Comparison of ENCODE assay signal across 8 mouse cellular contexts in genomic region chr4:97775494-97776265, GRCm38 (mm10). TPM values are rescaled to one million over a fixed set of nuclear protein-coding genes. Genes with fewer than 3 reads are reported as not detected.
A peak's percentile ranks its signal among the peaks of the same experiment; 100 is the strongest.
DNase-seq lines count a peak whose midpoint lies in the region; ATAC-seq and TF ChIP-seq lines count a peak whose summit lies in the region.

No protein-coding gene starts in this region.

- no peaks in the 10 kb centered on the region for H3K9me3 ChIP-seq in lung, embryonic 14.5 days (ENCODE audit: low read depth, low read length)
- H3K9me3 ChIP-seq in forebrain, embryonic 12.5 days: no peaks in the 10 kb centered on the region
- no peaks in the 10 kb centered on the region for H3K9me3 ChIP-seq in kidney, embryonic 14.5 days (ENCODE audit: control insufficient read depth, low read length)
- no peaks in the 10 kb centered on the region for H3K9me3 ChIP-seq in midbrain, embryonic 15.5 days

- H3K4me3 ChIP-seq in lung, embryonic 14.5 days (ENCODE audit: low read depth, low read length): peak overlapping the region; percentile 96
- H3K4me3 ChIP-seq in forebrain, embryonic 12.5 days (replicated peaks): peak overlapping the region; percentile 27
- H3K4me3 ChIP-seq in kidney, embryonic 14.5 days (ENCODE audit: low read length): peak overlapping the region; percentile 22
- H3K4me3 ChIP-seq in midbrain, embryonic 15.5 days: peak overlapping the region; percentile 11

- TF ChIP-seq CTCF in lung, embryonic 14.5 days (IDR thresholded peaks at IDR 0.05; ENCODE audit: low read depth): peak; percentile 29; the same call in 1 of the 2 replicates

- no peaks in the 10 kb centered on the region for H3K36me3 ChIP-seq in lung, embryonic 14.5 days (ENCODE audit: insufficient read depth)
- no peaks in the 10 kb centered on the region for H3K36me3 ChIP-seq in forebrain, embryonic 12.5 days (replicated peaks)
- H3K36me3 ChIP-seq in kidney, embryonic 14.5 days (ENCODE audit: control insufficient read depth, insufficient read depth, low read length): no peaks in the 10 kb centered on the region
- H3K36me3 ChIP-seq in midbrain, embryonic 15.5 days (replicated peaks): no peaks in the 10 kb centered on the region

- H3K27ac ChIP-seq in lung, embryonic 14.5 days (ENCODE audit: low read depth): peak overlapping the region; percentile 98
- peak overlapping the region; percentile 84 for H3K27ac ChIP-seq in forebrain, embryonic 12.5 days
- H3K27ac ChIP-seq in kidney, embryonic 14.5 days (ENCODE audit: low read depth, low read length): peak overlapping the region; percentile 69
- H3K27ac ChIP-seq in midbrain, embryonic 15.5 days: peak overlapping the region; percentile 67

- H3K27me3 ChIP-seq in lung, embryonic 14.5 days (ENCODE audit: insufficient read depth, low read length): no peaks in the 10 kb centered on the region
- H3K27me3 ChIP-seq in forebrain, embryonic 12.5 days: no peaks in the 10 kb centered on the region
- peaks cover 20% of the 10 kb centered on the region for H3K27me3 ChIP-seq in kidney, embryonic 14.5 days (ENCODE audit: control insufficient read depth, insufficient read depth, low read length)
- H3K27me3 ChIP-seq in midbrain, embryonic 15.5 days (replicated peaks): peaks cover 19% of the 10 kb centered on the region

- DNase-seq in lung, embryonic 14.5 days: peak; percentile 61
- DNase-seq in lung, postnatal 25 days (ENCODE audit: low spot score): no peak
- no peak for DNase-seq in gastrocnemius, postnatal 36 days
- DNase-seq in T-cell, adult 2 months (ENCODE audit: low spot score): no peak

- H3K4me1 ChIP-seq in lung, embryonic 14.5 days (ENCODE audit: insufficient read depth): peaks cover 13% of the 10 kb centered on the region
- H3K4me1 ChIP-seq in forebrain, embryonic 12.5 days: peaks cover 40% of the 10 kb centered on the region
- H3K4me1 ChIP-seq in kidney, embryonic 14.5 days (ENCODE audit: control insufficient read depth, insufficient read depth, low read length): no peaks in the 10 kb centered on the region
- peaks cover 29% of the 10 kb centered on the region for H3K4me1 ChIP-seq in midbrain, embryonic 15.5 days

- no peak for ATAC-seq in lung, embryonic 14.5 days (ENCODE audit: insufficient read depth)
- no peak for ATAC-seq in forebrain, embryonic 12.5 days (ENCODE audit: low FRiP score)
- no peak for ATAC-seq in kidney, embryonic 14.5 days (ENCODE audit: low FRiP score, low TSS enrichment)
- no peak for ATAC-seq in midbrain, embryonic 15.5 days (replicated peaks)
- ATAC-seq in frontal cortex, adult (ENCODE audit: low TSS enrichment): no peak

- intact Hi-C loops in gastrocnemius, postnatal 36 days (cut with DNase I): loop anchor here (2.0 to 10.0 kb wide), 3 partner anchors 93 to 227 kb away; no protein-coding TSS in a partner anchor

- 1% methylated on average over 20 of the region's 20 CpGs for WGBS in lung, embryonic 14.5 days
- WGBS in forebrain, embryonic 12.5 days: 1% methylated on average over 20 of the region's 20 CpGs
- WGBS in kidney, embryonic 14.5 days: under 1% methylated on average over 20 of the region's 20 CpGs
- under 1% methylated on average over 20 of the region's 20 CpGs for WGBS in midbrain, embryonic 15.5 days

- H3K9ac ChIP-seq in lung, embryonic 14.5 days: peak overlapping the region; percentile 99
- H3K9ac ChIP-seq in forebrain, embryonic 12.5 days: peak overlapping the region; percentile 48
- H3K9ac ChIP-seq in kidney, embryonic 14.5 days (ENCODE audit: low read depth, low read length): peak overlapping the region; percentile 34; the same call in 1 of the 2 replicates
- H3K9ac ChIP-seq in midbrain, embryonic 15.5 days: no peak overlapping the region; the same call in 1 of the 2 replicates

- peak overlapping the region; percentile 91 for H3K4me2 ChIP-seq in lung, embryonic 14.5 days
- peak overlapping the region; percentile 83 for H3K4me2 ChIP-seq in forebrain, embryonic 12.5 days
- peak overlapping the region; percentile 72 for H3K4me2 ChIP-seq in kidney, embryonic 14.5 days (replicated peaks; ENCODE audit: low read depth, low read length)
- peak overlapping the region; percentile 98 for H3K4me2 ChIP-seq in midbrain, embryonic 15.5 days

RNA-seq across cellular contexts. Expression of gene E130114P18Rik, which starts 2.2 kb away (rescaled TPM):
- polyA plus RNA-seq in lung, embryonic 14.5 days (2014; fragmentation: Nextera tagmentation; extraction: Ambion mirVana): 0.84 and 0.85 TPM in 2 replicates
- 50.8 and 52.3 TPM in 2 replicates for polyA plus RNA-seq in forebrain, embryonic 12.5 days (2016; fragmentation: Nextera tagmentation; extraction: Ambion mirVana)
- polyA plus RNA-seq in kidney, embryonic 14.5 days (2014; fragmentation: Nextera tagmentation; extraction: Ambion mirVana): 0.35 and 0.71 TPM in 2 replicates
- 12.7 and 13.7 TPM in 2 replicates for polyA plus RNA-seq in midbrain, embryonic 15.5 days (2015; fragmentation: Nextera tagmentation; extraction: Ambion mirVana)
- under 1 TPM in 1 of 2 experiments, not detected in 1; 0.26 TPM for total RNA-seq in gastrocnemius, postnatal 36 days (2021)

RNA-seq across cellular contexts. Expression of gene Nfia, which starts 3.1 kb away (rescaled TPM):
- 48.2 and 53.5 TPM in 2 replicates for polyA plus RNA-seq in lung, embryonic 14.5 days (2014; fragmentation: Nextera tagmentation; extraction: Ambion mirVana)
- polyA plus RNA-seq in forebrain, embryonic 12.5 days (2016; fragmentation: Nextera tagmentation; extraction: Ambion mirVana): 62.1 and 67.2 TPM in 2 replicates
- polyA plus RNA-seq in kidney, embryonic 14.5 days (2014; fragmentation: Nextera tagmentation; extraction: Ambion mirVana): 25.9 and 32.1 TPM in 2 replicates
- 26.5 and 27.8 TPM in 2 replicates for polyA plus RNA-seq in midbrain, embryonic 15.5 days (2015; fragmentation: Nextera tagmentation; extraction: Ambion mirVana)
- 10 to 100 TPM; 56.2 to 61.5 TPM for total RNA-seq in gastrocnemius, postnatal 36 days (2021)

Comparison
In these comparisons a context has a peak if more than half of its experiments do, and no peak if none do; other contexts are left out.
1. H3K4me3 ChIP-seq: peak in every context shown above with its lines; median percentile 96 in lung, embryonic 14.5 days; 27 in forebrain, embryonic 12.5 days; 22 in kidney, embryonic 14.5 days; 11 in midbrain, embryonic 15.5 days.